Mouse (Mus musculus) myocyte (in vitro differentiated cells): ENCODE results near the gene Tfrc. TPM values are rescaled to one million over a fixed set of nuclear protein-coding genes. Genes with fewer than 3 reads are reported as not detected.

Experiments used
- H3K27me3 ChIP-seq: one replicate; pipeline ENCODE4 v1.6.1; 2011; ENCODE audit not compliant: control insufficient read depth, insufficient read depth, insufficient read length
- H3K36me3 ChIP-seq: one replicate; pipeline ENCODE4 v1.6.1; 2011; ENCODE audit not compliant: control insufficient read depth, insufficient read depth
- H3K4me2 ChIP-seq: one replicate; pipeline ENCODE4 v1.6.1; 2011; ENCODE audit warnings: low read depth, control low read depth
- H3K4me3 ChIP-seq: one replicate; pipeline ENCODE4 v1.5.1; 2011; ENCODE audit warnings: mild to moderate bottlenecking, control low read depth, moderate library complexity
- H3K79me2 ChIP-seq: one replicate; pipeline ENCODE4 v1.6.1; 2011; ENCODE audit not compliant: control insufficient read depth, insufficient read depth
- H3ac ChIP-seq: one replicate; pipeline ENCODE4 v1.6.1; 2011; ENCODE audit not compliant: control insufficient read depth, insufficient read length
- CEBPB ChIP-seq: IDR thresholded peaks from 2 replicates; pipeline ENCODE4 v1.6.1; 2011; ENCODE audit warnings: mild to moderate bottlenecking, moderate library complexity; ENCODE audit not compliant: poor library complexity, insufficient read depth, severe bottlenecking
- E2F4 ChIP-seq: IDR thresholded peaks from one replicate; pipeline ENCODE4 v1.6.1; 2011; ENCODE audit warnings: mild to moderate bottlenecking, control low read depth, moderate library complexity; ENCODE audit not compliant: insufficient read depth
- MAX ChIP-seq: IDR thresholded peaks from one replicate; pipeline ENCODE4 v1.6.1; 2011; ENCODE audit warnings: low read depth, mild to moderate bottlenecking, control low read depth
- MYOD1 ChIP-seq, 3 experiments: IDR thresholded peaks; one replicate each; pipeline ENCODE4 v1.6.1; 2011; ENCODE audit warnings: control low read depth in 2 of 3, low read depth in 2 of 3, mild to moderate bottlenecking in 2 of 3, moderate library complexity in 1 of 3; ENCODE audit not compliant: insufficient read length in 2 of 3, control insufficient read depth in 1 of 3
- MYOG ChIP-seq, 3 experiments: IDR thresholded peaks; one replicate each; pipeline ENCODE4 v1.6.1; 2011; ENCODE audit warnings: control low read depth in 2 of 3, low read depth in 2 of 3, mild to moderate bottlenecking in 2 of 3; ENCODE audit not compliant: insufficient read length in 2 of 3, control insufficient read depth in 1 of 3, insufficient read depth in 1 of 3
- POLR2A ChIP-seq: IDR thresholded peaks from one replicate; pipeline ENCODE4 v1.6.1; 2011; ENCODE audit warnings: low read depth, mild to moderate bottlenecking, control low read depth, moderate library complexity; ENCODE audit not compliant: insufficient read length
- POLR2AphosphoS2 ChIP-seq: IDR thresholded peaks from one replicate; pipeline ENCODE4 v1.6.1; 2011; ENCODE audit warnings: low read depth, control low read depth; ENCODE audit not compliant: insufficient read length
- REST ChIP-seq: IDR thresholded peaks from one replicate; pipeline ENCODE4 v1.6.1; 2011; ENCODE audit warnings: mild to moderate bottlenecking, control low read depth, moderate library complexity; ENCODE audit not compliant: insufficient read depth, insufficient read length
- SRF ChIP-seq: IDR thresholded peaks from one replicate; pipeline ENCODE4 v1.6.1; 2011; ENCODE audit warnings: low read depth; ENCODE audit not compliant: control insufficient read depth, insufficient read length
- TCF12 ChIP-seq: IDR thresholded peaks from one replicate; pipeline ENCODE4 v1.6.1; 2011; ENCODE audit warnings: mild to moderate bottlenecking, control low read depth; ENCODE audit not compliant: poor library complexity, insufficient read depth, severe bottlenecking
- TCF3 ChIP-seq: IDR thresholded peaks from one replicate; pipeline ENCODE4 v1.6.1; 2011; ENCODE audit warnings: low read depth, control low read depth; ENCODE audit not compliant: insufficient read length
- USF1 ChIP-seq: IDR thresholded peaks from one replicate; pipeline ENCODE4 v1.6.1; 2011; ENCODE audit warnings: low read depth, mild to moderate bottlenecking, control low read depth, moderate library complexity
- polyA plus RNA-seq: library from polyadenylated mRNA; unstranded; fragments of >200 nt; fragmentation: generic; extraction: Trizol; gene quantifications from one replicate; pipeline ENCODE4 v1.2.1, GENCODE M21; 2012; ENCODE audit warnings: missing spikeins

Gene Tfrc
- polyA plus RNA-seq, 1 experiment: 55.4 TPM

DNA sequence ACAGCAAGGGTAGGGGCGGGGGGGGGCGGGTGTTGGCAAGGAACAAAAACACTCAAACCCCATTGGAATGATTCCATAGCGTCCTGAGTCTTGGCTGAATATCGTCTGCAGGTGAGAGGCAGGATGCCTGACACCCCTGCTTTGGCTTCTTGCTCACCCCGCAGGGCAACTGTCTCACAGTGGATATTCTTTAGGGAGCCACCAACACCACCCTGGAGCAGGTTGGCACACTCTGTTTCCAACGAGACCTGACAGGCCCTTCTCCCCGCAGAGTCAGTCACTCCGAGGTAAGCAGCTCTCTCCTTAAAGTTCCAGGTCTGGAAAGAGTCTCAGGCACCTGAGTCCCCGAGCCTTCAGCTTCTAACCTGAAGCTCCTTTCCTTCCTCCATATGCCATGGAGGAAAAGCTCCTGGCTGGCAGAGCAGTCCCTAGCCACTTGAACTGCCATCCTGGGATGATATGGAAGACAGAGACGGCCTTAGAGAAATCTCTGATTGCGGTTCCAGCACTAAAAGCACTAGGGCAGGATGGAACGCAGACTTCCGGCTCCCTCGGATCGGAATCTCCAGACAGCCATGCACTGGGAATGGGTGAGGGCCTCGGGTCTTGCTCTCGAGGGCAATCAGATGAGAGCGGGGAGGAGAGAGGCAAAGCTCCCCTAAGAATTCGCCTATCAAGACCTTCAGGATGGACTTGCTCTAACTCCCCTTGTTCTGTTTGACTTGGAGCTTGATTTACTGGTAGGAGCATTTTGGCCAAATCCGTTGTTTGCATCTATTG is 32.9 kb downstream of the Tfrc start:
- Histone ChIP-seq H3K4me2 (no peak overlapping the region), H3ac (no peak overlapping the region), H3K36me3 (no peaks in the 10 kb centered on the region), H3K27me3 (no peaks in the 10 kb centered on the region), H3K79me2 (peaks cover 8% of the 10 kb centered on the region), H3K4me3 (no peak overlapping the region)
- TF ChIP-seq MAX (no peak), MYOD1 (IDR thresholded peaks at IDR 0.05; ENCODE audit: control insufficient read depth in 1 of 3, insufficient read length in 2 of 3, low read depth in 2 of 3) (no peak), REST (no peak), POLR2A (no peak), TCF3 (no peak), POLR2AphosphoS2 (no peak), SRF (no peak), MYOG (IDR thresholded peaks at IDR 0.05; ENCODE audit: control insufficient read depth in 1 of 3, insufficient read depth in 1 of 3, insufficient read length in 2 of 3, low read depth in 2 of 3) (no peak), TCF12 (no peak), USF1 (no peak), E2F4 (no peak)

DNA sequence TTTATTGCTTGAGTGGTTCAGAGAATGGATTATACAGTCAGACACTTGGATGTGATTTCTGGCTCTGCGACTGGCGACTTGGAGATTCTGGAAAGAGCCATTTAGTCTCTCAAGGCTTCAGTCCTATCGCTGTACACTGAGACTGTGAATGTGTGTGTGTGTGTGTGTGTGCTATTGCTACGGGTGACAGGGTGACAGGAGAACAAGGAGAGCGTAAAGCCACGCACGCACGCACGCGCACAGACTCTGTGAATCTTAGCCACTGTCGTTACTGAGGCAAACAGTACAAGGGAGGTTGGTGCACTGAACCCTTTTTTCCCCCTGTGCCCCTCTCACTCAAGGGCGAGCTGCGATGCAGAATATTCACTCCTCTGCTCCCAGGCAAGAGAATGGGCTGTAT is 33.6 kb downstream of the Tfrc start:
- TF ChIP-seq CEBPB (no peak), MAX (no peak), POLR2A (no peak), TCF12 (no peak), REST (no peak), SRF (no peak), E2F4 (no peak), POLR2AphosphoS2 (no peak), MYOD1 (IDR thresholded peaks at IDR 0.05; ENCODE audit: control insufficient read depth in 1 of 3, insufficient read length in 2 of 3, low read depth in 2 of 3) (no peak), USF1 (no peak), MYOG (IDR thresholded peaks at IDR 0.05; ENCODE audit: control insufficient read depth in 1 of 3, insufficient read depth in 1 of 3, insufficient read length in 2 of 3, low read depth in 2 of 3) (no peak), TCF3 (no peak)
- Histone ChIP-seq H3K4me3 (no peak overlapping the region), H3K79me2 (peaks cover 14% of the 10 kb centered on the region), H3ac (no peak overlapping the region), H3K36me3 (no peaks in the 10 kb centered on the region), H3K4me2 (no peak overlapping the region), H3K27me3 (no peaks in the 10 kb centered on the region)

- Histone ChIP-seq H3K4me2 (peak within 1 kb of the TSS; percentile 79), H3K4me3 (peak within 1 kb of the TSS; percentile 25), H3K27me3 (no peaks in the 10 kb centered on the region), H3K36me3 (no peaks in the 10 kb centered on the region), H3K79me2 (peaks cover 28% of the 10 kb centered on the region), H3ac (peak within 1 kb of the TSS; percentile 86)
- TF ChIP-seq MYOD1 (IDR thresholded peaks at IDR 0.05; ENCODE audit: control insufficient read depth in 1 of 3, insufficient read length in 2 of 3, low read depth in 2 of 3) (peak in 2 of 3 experiments; percentile 37 to 70), TCF3 (no peak), POLR2A (peak; percentile 74), CEBPB (no peak), SRF (no peak), MYOG (IDR thresholded peaks at IDR 0.05; ENCODE audit: control insufficient read depth in 1 of 3, insufficient read depth in 1 of 3, insufficient read length in 2 of 3, low read depth in 2 of 3) (peak in 2 of 3 experiments; percentile 5 to 40), TCF12 (no peak), E2F4 (no peak), POLR2AphosphoS2 (peak; percentile 39)
These were observed 34.9 kb downstream of the Tfrc start, which contains the start of gene Tnk2 for GRCm38 (mm10) chr16:32643661-32644061. Gene Tnk2, plus strand, starts transcription at chr16:32643874.

GRCm38 (mm10) chr16:32644069-32644800 is 35.5 kb downstream of the Tfrc start:
- no peaks in the 10 kb centered on the region for H3K27me3 ChIP-seq
- H3K36me3 ChIP-seq: no peaks in the 10 kb centered on the region
- H3K79me2 ChIP-seq: peaks cover 34% of the 10 kb centered on the region
- H3K4me3 ChIP-seq: peak overlapping the region; percentile 25
- H3ac ChIP-seq: peak overlapping the region; percentile 86
- TF ChIP-seq MAX: no peak
- TF ChIP-seq TCF12: no peak
- no peak for TF ChIP-seq USF1
- TF ChIP-seq CEBPB: no peak
- no peak for TF ChIP-seq POLR2AphosphoS2
- no peak for TF ChIP-seq E2F4
- TF ChIP-seq TCF3: no peak
- TF ChIP-seq MYOG (IDR thresholded peaks at IDR 0.05; ENCODE audit: control insufficient read depth in 1 of 3, insufficient read depth in 1 of 3, insufficient read length in 2 of 3, low read depth in 2 of 3): no peak
- no peak for TF ChIP-seq SRF
- TF ChIP-seq MYOD1 (IDR thresholded peaks at IDR 0.05; ENCODE audit: control insufficient read depth in 1 of 3, insufficient read length in 2 of 3, low read depth in 2 of 3): no peak
- no peak for TF ChIP-seq POLR2A
- no peak for TF ChIP-seq REST
- peak overlapping the region; percentile 79 for H3K4me2 ChIP-seq
